Mouse (Mus musculus) embryonic facial prominence, embryonic 11.5 days (tissue): ENCODE data around the gene Neurog1. TPM values are rescaled to one million over a fixed set of nuclear protein-coding genes. Genes with fewer than 3 reads are reported as not detected.

ENCODE experiments used
- ATAC-seq: fragments of 200-750 bp; cut with Nextera tagmentation; replicated peaks from 2 replicates; pipeline ENCODE4 v1.8.0; 2017; ENCODE audit warnings: low read depth; ENCODE audit not compliant: insufficient number of reproducible peaks, low FRiP score, low TSS enrichment
- DNase-seq: peaks from one replicate; pipeline ENCODE4 v3.0.0-alpha.2; 2015; ENCODE audit warnings: low spot score
- H3K27ac ChIP-seq: fragments of 300-500 bp; sonication (generic); replicated peaks from 2 replicates; pipeline ENCODE4 v1.5.1; 2014; ENCODE audit warnings: mild to moderate bottlenecking, low read depth, low read length, control low read depth
- H3K27me3 ChIP-seq: fragments of 300-500 bp; sonication (generic); 2 replicates; pipeline ENCODE4 v1.6.1; 2014; ENCODE audit warnings: mild to moderate bottlenecking, low read length, moderate library complexity, mixed read lengths; ENCODE audit not compliant: control insufficient read depth, insufficient read depth
- H3K36me3 ChIP-seq: fragments of 300-500 bp; sonication (generic); replicated peaks from 2 replicates; pipeline ENCODE4 v1.6.1; 2014; ENCODE audit warnings: low read depth, mild to moderate bottlenecking, low read length, moderate library complexity, mixed read lengths; ENCODE audit not compliant: control insufficient read depth, insufficient read depth
- H3K4me1 ChIP-seq: fragments of 300-500 bp; sonication (generic); 2 replicates; pipeline ENCODE4 v1.6.1; 2014; ENCODE audit warnings: low read length, mixed read lengths; ENCODE audit not compliant: control insufficient read depth, insufficient read depth
- H3K4me2 ChIP-seq: fragments of 300-500 bp; sonication (generic); 2 replicates; pipeline ENCODE4 v1.6.1; 2014; ENCODE audit warnings: low read depth, mild to moderate bottlenecking, control low read depth, low read length, moderate library complexity
- H3K4me3 ChIP-seq: fragments of 300-500 bp; sonication (generic); 2 replicates; pipeline ENCODE4 v1.5.1; 2014; ENCODE audit warnings: low read depth, low read length, control low read depth
- H3K9ac ChIP-seq: fragments of 300-500 bp; sonication (generic); replicated peaks from 2 replicates; pipeline ENCODE4 v1.6.1; 2014; ENCODE audit warnings: mild to moderate bottlenecking, control low read depth, low read length
- H3K9me3 ChIP-seq: fragments of 300-500 bp; sonication (generic); replicated peaks from 2 replicates; pipeline ENCODE4 v1.6.1; 2016; ENCODE audit warnings: mild to moderate bottlenecking, low read length, inconsistent platforms, mixed read lengths; ENCODE audit not compliant: control insufficient read depth
- WGBS: fragments of 180-500 bp; shearing (Covaris S2); extraction: QIAGEN DNeasy Blood & Tissue Kit; methylation state at CpG from one replicate; pipeline ENCODE4 v1.1.7; 2014; 5-methylcytosine and 5-hydroxymethylcytosine counted together
- polyA plus RNA-seq: library from polyadenylated mRNA; unstranded; fragments of >200 nt; fragmentation: Nextera tagmentation; extraction: Ambion mirVana; gene quantifications from 2 replicates; pipeline ENCODE4 v1.2.1, GENCODE M21; 2014

The Neurog1 gene
- polyA plus RNA-seq, 1 experiment from 2014 or later: 8.6 TPM

GRCm38 (mm10) chr13:56208225-56209066 is 43.5 kb downstream of the Neurog1 start:
- ATAC-seq (peak; percentile 89), DNase-seq (peak; percentile 78)
- H3K27me3 ChIP-seq: no peaks in the 10 kb centered on the region
- peak overlapping the region; percentile 70; the same call in 1 of the 2 replicates for H3K27ac ChIP-seq
- H3K4me2 ChIP-seq: peak overlapping the region; percentile 47
- no peaks in the 10 kb centered on the region for H3K9me3 ChIP-seq
- H3K36me3 ChIP-seq: no peaks in the 10 kb centered on the region
- peaks cover 7% of the 10 kb centered on the region; the same call in 1 of the 2 replicates for H3K4me1 ChIP-seq
- H3K4me3 ChIP-seq: 0 out of 2 replicates have a peak overlapping the region, but pooled peaks have one; percentile 9
- H3K9ac ChIP-seq: peak overlapping the region; percentile 32; the same call in 1 of the 2 replicates
- WGBS: 2% methylated on average over 34 of the region's 35 CpGs

Other genes with a start within 250 kb of the Neurog1 start
- 628 and 651 TPM in 2 replicates for gene H2afy, start 115.8 kb downstream of the Neurog1 start, polyA plus RNA-seq
- gene Tifab, start 73.3 kb downstream of the Neurog1 start, polyA plus RNA-seq: 0.36 and 0.38 TPM in 2 replicates
- 104 and 108 TPM in 2 replicates for gene Cxcl14, start 44.4 kb upstream of the Neurog1 start, polyA plus RNA-seq
- gene Gm3045, start 174.4 kb upstream of the Neurog1 start, polyA plus RNA-seq: not detected in 2 replicates
- 0.08 TPM in 1 of 2 replicates, not detected in the other for gene Slc25a48, start 186.2 kb upstream of the Neurog1 start, polyA plus RNA-seq
- gene Il9, start 230.1 kb upstream of the Neurog1 start, polyA plus RNA-seq: not detected in 2 replicates